Mouse (Mus musculus) adrenal gland, adult 18-20 months (tissue): ENCODE measurements around the gene Spef2. TPM values are rescaled to one million over a fixed set of nuclear protein-coding genes. Genes with fewer than 3 reads are reported as not detected.
A peak's percentile ranks its signal among the peaks of the same experiment; 100 is the strongest.
"Not testable (repeated sequence)": the region's sequence is repeated elsewhere in the genome, so short reads cannot be mapped to it uniquely, and the experiment has no call there.

Source experiments
- DNase-seq, 2 experiments: peaks; one replicate each; pipeline ENCODE4 v3.0.0; 2021 to 2022; ENCODE audit warnings: low spot score in 2 of 2
- long read RNA-seq, 2 experiments: library from polyadenylated mRNA; stranded (forward); transcript quantifications; one replicate each; pipeline ENCODE4 v2.0.0; 2021
- total RNA-seq, 2 experiments: library from RNA; stranded (reverse); gene quantifications; 1 replicate in 1 of 2; 2 replicates in 1 of 2; pipeline ENCODE4 v1.2.3; 2021

Spef2 gene
- under 1 TPM; 0.23 to 0.35 TPM for total RNA-seq
- long read RNA-seq, experiment 1, result 0 reads
- long read RNA-seq, experiment 2, result 0 reads

DNA sequence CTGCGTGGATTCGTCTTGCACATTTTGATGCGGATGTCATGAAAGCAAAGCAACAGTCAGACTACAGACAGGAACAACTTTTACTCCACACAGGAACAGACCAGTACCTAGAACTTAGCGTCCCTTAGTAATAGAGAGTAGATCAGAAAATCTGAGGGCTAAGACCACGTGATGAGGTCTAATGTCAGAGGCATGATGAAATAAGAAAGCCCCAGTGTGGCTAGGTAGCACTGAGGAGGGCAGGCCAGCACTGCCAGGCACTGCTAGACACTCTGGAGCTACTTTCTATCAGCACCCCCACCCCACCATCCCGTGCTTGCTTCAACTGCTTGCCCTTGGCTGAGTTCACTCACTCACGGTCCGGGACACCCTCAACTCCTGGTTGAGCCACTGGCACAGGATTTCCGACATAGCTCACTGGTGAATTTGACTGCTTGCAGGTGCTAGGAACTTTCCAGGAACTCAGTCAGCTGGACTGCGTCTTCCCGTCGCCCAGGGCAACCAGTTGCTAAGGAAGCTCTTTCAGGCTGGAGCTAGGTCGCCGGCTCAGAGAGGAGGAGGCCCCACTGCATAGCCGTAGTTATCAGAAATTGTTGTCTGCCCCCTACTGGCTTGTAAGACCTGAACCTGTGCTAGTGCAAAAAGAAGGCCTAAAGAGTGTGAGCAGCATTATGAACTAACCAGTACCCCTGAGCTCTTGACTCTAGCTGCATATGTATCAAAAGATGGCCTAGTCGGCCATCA, at the start of gene Spef2:
TSS of gene Spef2 (minus strand) at position 510 of the 744 bp plus-strand sequence.
- DNase-seq, result peak; percentile 45 to 48

DNA sequence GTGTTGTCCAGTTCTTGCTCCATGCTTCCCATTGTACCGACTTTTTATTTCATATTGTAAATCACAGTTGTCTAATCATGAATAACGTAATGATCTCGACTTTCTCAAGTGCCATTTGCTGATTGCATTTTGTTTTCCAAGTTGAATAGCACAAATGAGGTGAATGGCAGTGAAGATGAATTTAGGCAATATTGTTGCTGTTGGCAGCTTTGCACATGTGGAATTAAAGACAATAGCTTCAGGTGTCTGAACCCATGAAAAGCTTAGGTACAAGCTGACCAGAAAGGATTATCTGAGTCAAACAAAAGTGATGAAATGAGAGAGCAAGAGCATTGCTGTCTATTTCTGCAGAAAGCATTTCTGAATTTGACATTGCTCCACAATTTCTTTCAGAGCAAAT, 45.5 kb upstream of the Spef2 start:
- no peak for DNase-seq

DNA sequence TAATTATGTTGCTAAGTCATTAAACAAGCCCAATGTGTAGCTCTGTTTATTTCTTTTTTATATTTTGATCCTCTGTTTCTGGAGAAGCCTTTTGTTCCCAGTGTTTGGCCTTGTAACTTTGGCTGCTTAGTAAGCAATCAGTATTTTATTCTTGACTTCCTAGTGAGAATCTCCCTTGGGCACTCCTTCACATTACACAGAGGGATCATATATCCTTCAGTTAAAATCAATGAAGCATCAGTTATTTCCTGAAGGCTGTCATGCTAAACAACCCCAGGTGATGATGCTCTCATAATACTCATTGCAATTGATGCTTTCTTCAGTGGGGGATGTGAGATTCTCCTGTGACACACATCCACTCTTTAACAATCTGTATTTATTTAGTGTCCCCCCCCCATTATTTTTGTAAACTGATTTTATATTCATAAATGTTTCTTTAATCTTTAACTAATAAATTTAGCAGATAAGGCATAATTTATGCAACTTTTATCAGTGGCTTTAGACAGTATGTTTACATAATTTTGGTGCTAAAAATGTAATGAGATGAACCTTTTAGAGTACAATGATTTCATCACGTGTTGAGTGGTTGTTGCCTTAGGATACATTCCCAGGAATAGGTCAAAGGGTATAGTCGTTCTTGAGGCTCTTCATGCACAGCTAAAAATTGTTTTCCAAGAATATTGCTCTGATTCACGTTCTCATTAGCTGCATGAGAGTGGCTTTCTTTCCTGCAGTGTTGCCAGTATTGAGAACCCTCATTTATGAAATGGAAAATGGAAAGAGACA, 39.8 kb upstream of the Spef2 start:
- DNase-seq, result no peak

DNA sequence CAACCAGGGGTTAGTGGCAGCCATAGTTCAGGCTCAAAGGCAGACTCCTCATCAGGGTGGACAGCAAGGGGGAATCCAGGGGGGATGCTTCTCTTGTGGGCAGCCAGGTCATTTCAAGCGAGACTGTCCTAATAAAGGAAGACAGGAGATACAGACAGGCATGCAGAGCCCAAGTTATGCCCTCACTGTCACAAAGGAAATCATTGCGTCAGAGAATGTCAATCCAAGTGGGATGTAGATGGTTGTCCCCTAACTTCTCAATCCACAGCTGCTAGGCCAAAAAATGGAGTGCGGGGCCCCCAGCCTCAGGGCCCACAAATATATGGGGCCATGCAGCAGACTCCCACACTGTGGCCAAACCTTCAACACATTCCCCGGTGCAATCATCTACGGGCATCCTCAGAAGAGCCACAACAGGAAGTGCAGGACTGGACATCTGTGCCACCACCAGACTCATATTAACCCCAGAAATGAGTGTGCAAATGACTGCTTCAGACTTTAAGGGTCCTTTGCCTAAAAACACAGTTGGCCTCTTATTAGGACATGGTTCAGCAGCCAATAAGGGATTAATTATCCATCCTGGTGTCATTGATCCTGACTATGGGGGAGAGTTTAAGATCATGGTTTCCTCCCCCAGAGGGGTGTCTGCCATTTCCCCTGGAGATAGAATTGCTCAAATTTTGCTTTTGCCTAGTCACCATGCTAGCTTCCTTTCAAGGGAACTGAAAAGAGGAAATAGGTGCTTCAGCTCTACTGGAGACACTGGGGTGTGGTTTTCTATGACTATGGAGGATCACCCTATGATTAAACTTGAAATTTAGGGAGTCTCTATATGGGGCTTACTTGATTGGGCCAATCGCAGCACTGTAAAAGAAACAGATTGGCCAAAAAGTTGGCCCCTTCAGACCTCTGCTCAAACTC, 25.8 kb upstream of the Spef2 start:
- not testable (repeated sequence) for DNase-seq

DNA sequence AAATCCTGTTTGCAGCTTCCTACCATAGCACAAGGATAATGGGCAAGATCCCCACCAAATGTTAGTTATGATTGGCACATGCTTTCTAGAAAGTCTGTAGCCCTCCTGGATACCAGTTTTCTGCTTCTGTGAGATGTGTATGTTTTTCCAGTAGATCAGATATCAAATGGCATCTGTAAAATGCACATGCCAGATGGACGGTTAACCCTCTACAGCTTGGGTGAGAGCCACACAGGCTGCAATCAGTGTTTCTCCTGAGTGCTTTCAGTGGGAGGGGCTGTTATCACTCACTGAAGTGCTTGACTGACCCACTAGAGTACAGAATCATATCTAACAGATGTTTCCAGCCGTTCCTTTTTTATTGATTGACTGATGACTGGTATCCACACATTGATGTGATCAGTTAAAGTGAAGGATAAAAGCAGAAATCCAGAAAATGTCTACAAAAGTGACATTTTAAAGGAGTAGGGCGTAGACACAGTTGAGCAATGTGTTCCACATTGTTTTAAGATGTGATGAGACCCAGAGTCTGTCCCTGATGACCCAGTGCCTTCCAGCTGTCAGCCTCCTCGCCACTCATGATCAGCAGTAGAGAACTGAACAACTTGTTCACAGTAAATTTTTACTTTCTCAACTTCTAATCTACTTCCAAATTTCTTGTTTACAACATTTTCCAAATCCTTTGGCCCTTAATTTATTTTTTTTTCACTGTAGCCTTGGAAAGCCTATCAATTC, 19.7 kb upstream of the Spef2 start:
- DNase-seq, result no peak

DNA sequence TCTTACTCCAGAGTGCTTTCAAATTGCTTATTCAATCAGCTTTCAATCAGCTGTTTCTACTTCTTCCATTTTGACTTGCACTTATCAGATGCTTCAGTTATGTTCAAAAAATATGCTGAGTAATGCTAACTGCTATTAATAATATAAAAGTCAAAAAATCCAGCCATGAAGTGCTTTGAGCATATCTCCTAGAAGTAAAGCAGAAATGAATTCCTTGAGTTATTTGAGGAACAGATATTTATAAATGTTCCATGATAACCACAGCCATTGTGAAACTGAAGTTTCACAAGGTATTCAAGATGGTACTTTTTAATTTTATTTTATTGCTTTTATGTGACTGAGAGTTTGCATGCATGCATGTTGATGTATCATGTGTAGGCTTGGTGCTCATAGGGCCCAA, 18.4 kb upstream of the Spef2 start:
- DNase-seq, result no peak

DNA sequence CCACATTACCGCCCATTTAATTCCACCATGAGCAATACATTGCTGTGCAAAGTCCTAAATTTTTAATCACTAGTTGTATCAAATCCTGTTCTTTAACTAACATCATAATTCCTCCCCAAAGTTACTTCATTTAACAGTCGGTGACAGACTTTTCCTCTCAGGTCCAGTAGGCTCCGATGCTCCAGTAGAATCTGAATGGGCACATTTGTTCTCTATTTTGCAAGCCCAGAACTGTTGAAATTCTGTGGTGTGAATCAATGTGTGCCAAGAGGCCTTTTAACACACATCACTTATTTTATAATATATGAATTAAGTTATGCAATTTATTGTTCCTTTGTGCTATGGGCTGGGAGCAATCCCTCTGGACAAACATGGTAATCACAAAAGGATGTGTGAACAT, 2.3 kb upstream of the Spef2 start:
- no peak for DNase-seq

DNA sequence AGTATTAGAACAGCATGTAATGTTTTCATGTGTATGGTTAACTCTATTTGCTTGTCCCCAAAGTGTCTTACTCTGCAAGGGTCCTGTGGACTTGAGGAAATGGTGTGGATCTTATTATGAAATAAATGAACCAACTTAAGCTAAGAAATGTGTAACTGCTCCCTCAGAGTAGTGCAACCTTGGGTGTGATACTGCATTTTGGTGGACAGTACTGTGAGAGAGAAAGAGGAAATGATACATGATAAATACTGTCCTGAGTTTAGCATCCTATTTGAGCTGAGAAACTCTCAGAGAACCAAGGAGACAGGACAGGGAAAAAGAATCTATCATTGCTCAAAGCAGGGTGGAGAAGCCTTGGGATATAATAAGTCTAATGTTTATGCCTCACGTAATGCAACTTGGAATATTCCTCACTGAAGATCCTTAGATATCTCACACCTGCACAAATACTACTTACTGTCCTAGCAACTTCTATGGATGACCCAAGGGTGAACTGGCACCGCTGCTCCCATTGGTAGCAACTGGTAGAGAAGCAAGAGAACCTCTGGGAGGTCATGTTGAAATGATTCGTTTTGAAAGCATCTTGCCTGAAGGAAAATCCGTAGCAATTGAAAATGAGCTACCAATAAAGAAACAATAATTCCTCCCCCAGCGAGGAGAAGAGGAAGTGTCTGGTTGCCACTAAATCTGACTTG, 1.1 kb downstream of the Spef2 start:
- DNase-seq, result no peak

DNA sequence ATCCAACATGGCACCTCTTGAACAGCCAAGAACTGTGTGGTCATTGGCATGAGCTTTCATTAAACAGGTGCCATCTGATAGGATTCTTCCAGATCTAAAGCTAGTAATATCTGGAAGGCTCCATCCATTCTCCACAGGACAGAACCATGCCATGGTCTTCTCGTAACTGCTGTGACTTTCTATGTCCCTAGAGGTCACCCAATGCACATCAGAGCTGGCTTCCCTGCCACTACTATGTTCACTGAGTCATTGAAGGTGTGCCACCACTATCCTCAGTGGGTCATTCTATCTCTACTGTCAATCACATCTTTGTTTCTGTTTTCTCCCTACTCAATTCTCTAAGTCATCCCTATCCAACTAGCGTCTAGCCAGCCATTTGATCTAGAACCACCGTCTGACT, 6.5 kb downstream of the Spef2 start:
- no peak for DNase-seq

DNA sequence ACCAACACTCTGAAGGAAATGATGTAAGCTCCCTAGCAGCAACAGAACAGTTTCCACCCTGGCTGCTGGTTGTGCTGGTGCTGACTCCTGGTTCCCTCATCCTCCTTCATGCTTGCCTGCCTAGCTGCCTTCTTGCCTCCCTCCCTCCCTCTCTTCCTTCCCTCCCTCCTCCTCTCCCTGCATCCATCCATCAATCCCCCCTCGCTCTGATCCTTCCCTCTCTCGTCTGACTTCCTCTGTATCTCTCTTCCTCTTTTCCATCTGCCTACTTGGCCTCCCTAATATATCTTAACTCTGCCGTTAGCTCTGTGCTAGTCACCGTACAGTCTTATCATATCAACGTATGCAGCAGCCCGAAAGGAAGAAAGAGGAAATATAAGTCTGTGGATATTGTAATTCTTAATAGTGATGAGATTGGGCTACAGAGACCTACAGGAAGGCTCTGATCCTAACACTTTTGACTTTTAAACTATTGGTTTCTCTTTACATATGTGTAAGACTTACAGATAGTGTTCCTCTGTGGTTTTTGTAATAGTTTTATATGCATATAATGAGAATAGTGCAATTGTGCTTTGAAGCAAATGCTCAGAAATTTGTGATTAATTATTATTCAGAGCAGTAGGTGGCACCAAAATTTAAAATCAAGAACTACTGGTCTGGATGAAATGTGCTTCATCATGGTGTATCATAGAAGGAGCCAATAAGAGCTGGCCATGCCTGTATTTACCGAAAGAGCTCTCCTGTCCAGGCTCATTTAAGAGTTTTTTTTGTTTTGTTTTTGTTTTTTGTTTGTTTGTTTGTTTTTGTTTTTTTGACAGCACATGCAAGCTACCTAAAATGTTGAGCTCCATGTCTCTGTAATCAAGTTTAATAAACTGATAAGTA, 33.9 kb downstream of the Spef2 start:
- no peak for DNase-seq

DNA sequence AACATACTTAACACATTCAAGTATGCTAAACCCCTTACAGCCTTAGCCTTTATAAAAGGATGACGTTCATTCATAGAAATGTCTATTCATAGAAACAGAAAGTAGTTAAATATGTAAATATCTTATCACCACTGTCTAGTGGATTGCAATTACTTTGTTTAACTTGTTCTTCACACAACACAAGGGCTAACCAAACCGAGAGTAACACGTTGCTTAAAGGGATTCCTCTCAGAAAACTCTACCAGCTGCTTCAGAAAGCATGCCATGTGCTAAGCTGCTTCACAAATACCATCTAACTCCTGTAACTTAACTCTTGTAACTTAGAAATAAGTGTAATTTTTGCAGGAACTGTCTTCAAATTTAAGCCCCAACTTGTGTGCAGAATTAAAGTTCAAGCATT, 35.0 kb downstream of the Spef2 start:
- DNase-seq, result no peak

DNA sequence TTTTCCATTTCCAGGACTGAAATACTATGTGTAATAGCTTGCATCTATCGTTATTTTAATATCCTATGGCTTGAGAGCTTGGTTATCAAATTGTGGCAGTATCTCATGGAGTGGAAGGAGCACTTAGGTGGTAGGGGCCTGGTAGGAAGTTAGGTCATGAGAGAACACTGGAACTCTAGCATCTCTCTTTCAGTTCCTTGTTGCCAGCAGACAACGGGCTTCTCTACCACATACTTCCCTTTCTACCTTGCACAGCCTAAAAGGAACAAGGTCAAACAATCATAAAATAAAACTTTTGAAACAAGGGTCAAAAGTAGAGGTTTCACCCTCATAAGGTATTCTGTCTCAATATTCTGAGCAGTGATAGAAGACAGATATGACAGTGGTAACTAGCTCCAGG, 38.3 kb downstream of the Spef2 start:
- DNase-seq, result no peak

DNA sequence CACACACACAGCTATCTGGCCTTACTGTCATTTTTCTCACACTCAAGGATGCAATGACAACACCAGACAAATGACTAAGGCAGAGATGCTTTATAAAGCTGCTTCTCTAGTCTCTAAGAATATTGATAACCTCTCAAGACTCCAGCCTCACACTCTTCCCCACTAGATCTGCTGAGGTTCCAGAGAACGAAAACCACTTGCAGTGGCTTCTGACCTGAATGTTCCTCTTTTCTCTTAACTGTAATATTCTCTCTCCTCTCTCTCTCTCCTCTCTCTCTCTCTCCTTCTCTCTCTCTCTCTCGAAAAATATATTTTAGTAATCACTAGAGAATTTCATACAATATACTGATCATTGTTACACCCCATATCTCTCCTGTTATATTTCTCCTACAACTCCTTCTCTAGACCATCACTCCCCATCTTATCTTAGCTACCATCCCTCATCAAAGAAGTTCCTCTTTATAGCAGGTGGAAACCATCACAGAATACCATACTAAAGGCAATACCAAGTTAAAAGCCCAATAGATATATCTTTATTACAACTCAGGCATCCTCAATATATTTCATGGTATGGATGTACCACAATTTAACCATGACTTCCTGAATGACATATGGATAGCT, 42.7 kb downstream of the Spef2 start:
- DNase-seq, result no peak

DNA sequence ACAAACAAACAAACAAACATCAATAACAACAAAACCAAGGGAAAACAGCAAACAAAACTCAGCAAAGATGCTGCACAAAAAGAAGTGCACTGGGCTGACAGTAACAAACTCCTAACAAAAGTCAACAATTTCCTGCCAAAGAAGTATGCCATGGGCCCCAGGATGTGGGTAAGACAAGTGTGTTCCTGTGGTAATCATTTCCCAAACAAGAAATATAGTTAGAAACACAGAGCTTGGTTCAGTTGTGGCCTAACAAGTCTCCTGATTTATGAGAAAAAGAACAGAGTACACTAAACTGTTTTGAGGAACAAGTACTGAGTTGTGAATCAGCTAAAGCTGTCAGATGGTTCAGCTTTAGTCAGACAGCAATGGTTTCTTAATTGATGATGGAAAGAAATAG, 46.8 kb downstream of the Spef2 start:
- DNase-seq, result no peak

DNA sequence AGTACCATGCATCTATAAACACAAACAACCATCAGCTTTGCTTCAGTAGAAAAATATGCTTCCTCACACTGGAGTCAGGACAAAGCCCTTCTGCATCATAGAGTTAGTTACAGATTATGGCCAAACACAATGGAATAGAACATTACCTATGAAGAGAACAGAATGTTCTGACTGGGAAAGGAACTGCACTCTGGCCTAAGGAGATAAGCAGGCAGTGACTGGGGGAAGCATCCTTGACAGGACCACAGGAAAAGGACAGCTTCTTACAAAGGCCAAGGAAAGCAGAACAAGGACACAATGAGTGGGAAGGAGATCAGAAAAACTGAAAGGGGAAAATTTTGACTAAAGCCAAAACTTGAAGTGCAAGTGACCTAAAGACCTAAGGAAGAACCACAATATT, 56.9 kb downstream of the Spef2 start:
- DNase-seq, result no peak

DNA sequence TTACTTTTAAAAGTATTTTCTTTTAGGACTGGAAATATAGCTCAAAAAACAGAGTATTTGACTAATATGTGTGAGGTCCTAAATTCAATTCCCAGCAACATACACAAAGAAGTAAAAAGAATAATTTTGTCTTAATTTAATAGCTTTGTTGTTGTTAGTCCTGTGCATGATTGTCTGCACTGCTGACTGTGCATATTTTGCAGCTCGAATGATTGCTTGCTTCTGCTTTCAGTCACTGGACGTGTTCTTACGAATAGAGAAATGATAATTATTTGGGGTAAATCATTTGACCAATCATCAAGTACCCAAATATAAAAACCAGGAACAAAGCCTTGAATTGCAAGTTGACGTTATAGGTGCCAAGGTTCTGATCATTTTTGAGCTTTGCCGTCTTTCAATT, 57.8 kb downstream of the Spef2 start:
- DNase-seq, result no peak

DNA sequence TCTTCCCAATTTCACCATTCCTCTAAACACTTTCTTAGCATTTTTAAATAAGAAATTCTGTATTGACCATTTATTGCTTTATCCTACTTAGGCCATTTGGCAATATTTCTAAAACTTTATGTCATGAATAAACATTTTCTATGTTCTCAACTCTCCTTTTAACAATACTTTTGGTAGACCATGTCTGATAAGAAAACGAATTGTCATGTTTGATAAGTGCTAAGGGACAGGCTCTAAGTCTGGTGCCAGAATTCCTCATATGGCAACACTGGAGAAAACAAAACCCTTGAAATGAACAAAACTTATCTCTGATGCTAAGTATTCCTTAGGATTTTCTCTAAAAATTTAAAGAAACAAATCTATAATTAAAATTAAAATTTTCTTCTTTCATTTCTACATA, 58.2 kb downstream of the Spef2 start:
- no peak for DNase-seq

DNA sequence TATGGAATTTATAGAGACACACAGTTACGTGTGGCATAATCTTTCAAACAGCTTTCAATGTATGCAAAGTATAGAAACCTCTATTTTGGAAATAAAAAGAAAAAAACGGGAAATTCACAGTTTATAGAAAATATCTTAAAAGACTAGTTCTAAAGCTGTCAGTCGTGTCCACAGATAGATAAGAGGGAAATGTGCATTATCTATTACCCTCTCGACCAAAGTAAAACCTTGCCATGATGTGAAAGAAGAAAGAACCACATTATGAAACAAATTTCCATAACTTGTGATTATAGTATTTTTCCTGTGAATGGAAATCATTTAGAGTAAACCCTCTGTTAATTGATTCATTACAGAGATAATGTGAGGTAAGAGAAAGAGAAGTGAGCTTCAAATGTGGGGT, 65.2 kb downstream of the Spef2 start:
- no peak for DNase-seq
